Mouse (Mus musculus) olfactory bulb, adult 2 months (tissue): Measurements from ENCODE around the gene Ube4a.

Source experiments
- CTCF ChIP-seq: fragments of 200-500 bp; IDR thresholded peaks from 2 replicates; pipeline ENCODE4 v1.5.1; 2012; ENCODE audit warnings: low read depth, mild to moderate bottlenecking, low read length, moderate library complexity; ENCODE audit not compliant: insufficient read depth
- POLR2A ChIP-seq: fragments of 200-500 bp; IDR thresholded peaks from 2 replicates; pipeline ENCODE4 v1.6.1; 2012; ENCODE audit warnings: mild to moderate bottlenecking, low read depth, low read length, moderate library complexity; ENCODE audit not compliant: insufficient read depth

- TF ChIP-seq CTCF (no peak), POLR2A (no peak)
Observed at GRCm38 (mm10) chr9:44942421-44942820, 23.0 kb downstream of the Ube4a start.
